Mouse (Mus musculus) MEL (cell line): Measurements from ENCODE around the gene Ccdc188. TPM values are rescaled to one million over a fixed set of nuclear protein-coding genes. Genes with fewer than 3 reads are reported as not detected.

Experiments used
- DNase-seq: peaks from one replicate; pipeline ENCODE4 v3.0.0; 2011; ENCODE audit warnings: low read depth, low spot score
- H3K27ac ChIP-seq: 2 replicates; pipeline ENCODE4 v1.5.1; 2012; ENCODE audit warnings: low read depth, mild to moderate bottlenecking, control low read depth, low read length, moderate library complexity; ENCODE audit not compliant: control insufficient read depth
- H3K27me3 ChIP-seq, 2 experiments: fragments of 150-350 bp in 1 of 2; sonication (generic) in 1 of 2; 2 replicates each; pipeline ENCODE4 v1.6.1; 2012; ENCODE audit warnings: low read length in 2 of 2, mild to moderate bottlenecking in 2 of 2, improper control_type of control experiment in 1 of 2, moderate library complexity in 1 of 2; ENCODE audit not compliant: insufficient read depth in 2 of 2, control insufficient read depth in 1 of 2
- H3K36me3 ChIP-seq, 2 experiments: 2 replicates each; pipeline ENCODE4 v1.6.1; 2012 to 2014; ENCODE audit warnings: low read length in 2 of 2, improper control_type of control experiment in 1 of 2, inconsistent platforms in 1 of 2, mild to moderate bottlenecking in 1 of 2; ENCODE audit not compliant: insufficient read depth in 2 of 2, control insufficient read depth in 1 of 2
- H3K4me1 ChIP-seq, 2 experiments: fragments of 150-350 bp in 1 of 2; sonication (generic) in 1 of 2; 2 replicates each; pipeline ENCODE4 v1.6.1; 2012; ENCODE audit warnings: low read length in 2 of 2, improper control_type of control experiment in 1 of 2, mild to moderate bottlenecking in 1 of 2; ENCODE audit not compliant: insufficient read depth in 2 of 2, control insufficient read depth in 1 of 2
- H3K4me3 ChIP-seq, 2 experiments: fragments of 150-350 bp in 1 of 2; sonication (generic) in 1 of 2; 2 replicates each; pipeline ENCODE4 v1.5.1; 2012; ENCODE audit warnings: low read depth in 2 of 2, low read length in 2 of 2, mild to moderate bottlenecking in 2 of 2, moderate library complexity in 2 of 2, control low read depth in 1 of 2, improper control_type of control experiment in 1 of 2; ENCODE audit not compliant: control insufficient read depth in 1 of 2, insufficient read depth in 1 of 2
- H3K79me2 ChIP-seq: 2 replicates; pipeline ENCODE4 v1.6.1; 2012; ENCODE audit warnings: mild to moderate bottlenecking, low read length, moderate library complexity; ENCODE audit not compliant: control insufficient read depth, poor library complexity, insufficient read depth
- H3K9ac ChIP-seq: 2 replicates; pipeline ENCODE4 v1.6.1; 2012; ENCODE audit warnings: low read depth, mild to moderate bottlenecking, control low read depth, low read length, moderate library complexity; ENCODE audit not compliant: control insufficient read depth, poor library complexity, severe bottlenecking
- H3K9me3 ChIP-seq: fragments of 150-350 bp; sonication (generic); replicated peaks from 2 replicates; pipeline ENCODE4 v1.6.1; 2012; ENCODE audit warnings: mild to moderate bottlenecking, low read length, improper control_type of control experiment, moderate library complexity; ENCODE audit not compliant: insufficient read depth
- CHD1 ChIP-seq: IDR thresholded peaks from 2 replicates; pipeline ENCODE4 v1.6.1; 2012; ENCODE audit warnings: low read depth, mild to moderate bottlenecking, inconsistent platforms, low read length, improper control_type of control experiment
- CHD2 ChIP-seq: IDR thresholded peaks from 2 replicates; pipeline ENCODE4 v1.6.1; 2011; ENCODE audit warnings: low read length, improper control_type of control experiment
- E2F4 ChIP-seq: IDR thresholded peaks from 2 replicates; pipeline ENCODE4 v1.6.1; 2011; ENCODE audit warnings: low read depth, low read length, improper control_type of control experiment, borderline replicate concordance
- ELF1 ChIP-seq: IDR thresholded peaks from 2 replicates; pipeline ENCODE4 v1.6.1; 2014; ENCODE audit warnings: low read depth, mild to moderate bottlenecking, inconsistent platforms, low read length, improper control_type of control experiment, moderate library complexity
- GABPA ChIP-seq: IDR thresholded peaks from 2 replicates; pipeline ENCODE4 v1.6.1; 2012; ENCODE audit warnings: low read depth, mild to moderate bottlenecking, inconsistent platforms, low read length, improper control_type of control experiment, moderate library complexity
- GATA1 ChIP-seq: IDR thresholded peaks from 2 replicates; pipeline ENCODE4 v1.6.1; 2011; ENCODE audit warnings: low read depth, low read length, improper control_type of control experiment
- KAT2A ChIP-seq: conservative IDR thresholded peaks from 2 replicates; pipeline ENCODE4 v1.6.1; 2012; ENCODE audit warnings: low read depth, low read length, improper control_type of control experiment, inconsistent platforms
- MAFK ChIP-seq: IDR thresholded peaks from 2 replicates; pipeline ENCODE4 v1.6.1; 2011; ENCODE audit warnings: low read depth, mild to moderate bottlenecking, low read length, improper control_type of control experiment, borderline replicate concordance
- MAZ ChIP-seq: IDR thresholded peaks from 2 replicates; pipeline ENCODE4 v1.6.1; 2012; ENCODE audit warnings: low read depth, mild to moderate bottlenecking, inconsistent platforms, low read length, improper control_type of control experiment
- MXI1 ChIP-seq: IDR thresholded peaks from 2 replicates; pipeline ENCODE4 v1.6.1; 2011; ENCODE audit warnings: mild to moderate bottlenecking, low read depth, low read length, improper control_type of control experiment
- POLR2A ChIP-seq, 2 experiments: IDR thresholded peaks; 2 replicates each; pipeline ENCODE4 v1.6.1; 2011 to 2012; ENCODE audit warnings: low read length in 2 of 2, mild to moderate bottlenecking in 2 of 2, control low read depth in 1 of 2, improper control_type of control experiment in 1 of 2, low read depth in 1 of 2, moderate library complexity in 1 of 2; ENCODE audit not compliant: control insufficient read depth in 1 of 2, insufficient read depth in 1 of 2, poor library complexity in 1 of 2
- POLR2AphosphoS2 ChIP-seq: IDR thresholded peaks from 2 replicates; pipeline ENCODE4 v1.6.1; 2011; ENCODE audit warnings: low read length, improper control_type of control experiment
- POLR2AphosphoS5 ChIP-seq: IDR thresholded peaks from 2 replicates; pipeline ENCODE4 v1.6.1; 2012; ENCODE audit warnings: low read depth, borderline replicate concordance, mild to moderate bottlenecking, inconsistent platforms, low read length, moderate library complexity, mixed read lengths
- RAD21 ChIP-seq: IDR thresholded peaks from 2 replicates; pipeline ENCODE4 v1.6.1; 2011; ENCODE audit warnings: mild to moderate bottlenecking, low read depth, low read length, improper control_type of control experiment
- RCOR1 ChIP-seq: IDR thresholded peaks from 2 replicates; pipeline ENCODE4 v1.6.1; 2012; ENCODE audit warnings: low read depth, mild to moderate bottlenecking, inconsistent platforms, low read length, improper control_type of control experiment
- SMC3 ChIP-seq: IDR thresholded peaks from 2 replicates; pipeline ENCODE4 v1.6.1; 2011; ENCODE audit warnings: low read depth, low read length, improper control_type of control experiment
- TAL1 ChIP-seq: IDR thresholded peaks from 2 replicates; pipeline ENCODE4 v1.6.1; 2012; ENCODE audit warnings: mild to moderate bottlenecking, inconsistent platforms, low read length, moderate library complexity, mixed read lengths
- TBP ChIP-seq: IDR thresholded peaks from 2 replicates; pipeline ENCODE4 v1.8.0; 2011; ENCODE audit warnings: low read depth, low read length, improper control_type of control experiment
- TCF12 ChIP-seq: IDR thresholded peaks from 2 replicates; pipeline ENCODE4 v1.6.1; 2014; ENCODE audit warnings: low read depth, mild to moderate bottlenecking, inconsistent platforms, low read length, improper control_type of control experiment, moderate library complexity
- USF1 ChIP-seq: IDR thresholded peaks from 2 replicates; pipeline ENCODE4 v1.6.1; 2014; ENCODE audit warnings: low read depth, mild to moderate bottlenecking, inconsistent platforms, low read length, improper control_type of control experiment, moderate library complexity
- USF2 ChIP-seq, 2 experiments: IDR thresholded peaks; 2 replicates each; pipeline ENCODE4 v1.6.1; 2011 to 2012; ENCODE audit warnings: improper control_type of control experiment in 2 of 2, low read length in 2 of 2, borderline replicate concordance in 1 of 2, inconsistent platforms in 1 of 2, low read depth in 1 of 2, mild to moderate bottlenecking in 1 of 2; ENCODE audit not compliant: insufficient read depth in 1 of 2
- ZC3H11A ChIP-seq: IDR thresholded peaks from 2 replicates; pipeline ENCODE4 v1.6.1; 2012; ENCODE audit warnings: low read depth, mild to moderate bottlenecking, inconsistent platforms, low read length, improper control_type of control experiment
- ZKSCAN1 ChIP-seq: IDR thresholded peaks from 2 replicates; pipeline ENCODE4 v1.6.1; 2012; ENCODE audit warnings: low read depth, mild to moderate bottlenecking, inconsistent platforms, low read length, improper control_type of control experiment, moderate library complexity
- ZMIZ1 ChIP-seq: IDR thresholded peaks from 2 replicates; pipeline ENCODE4 v1.6.1; 2012; ENCODE audit warnings: low read depth, mild to moderate bottlenecking, inconsistent platforms, low read length, improper control_type of control experiment, moderate library complexity
- ZNF384 ChIP-seq: IDR thresholded peaks from 2 replicates; pipeline ENCODE4 v1.6.1; 2012; ENCODE audit warnings: low read depth, mild to moderate bottlenecking, inconsistent platforms, low read length, improper control_type of control experiment
- polyA plus RNA-seq, 2 experiments: library from polyadenylated mRNA; stranded (reverse) in 1 of 2; unstranded in 1 of 2; fragments of >175 nt in 1 of 2; fragments of >200 nt in 1 of 2; gene quantifications; 2 replicates each; pipeline versions ENCODE4 v1.2.1 to v1.2.4; 2012; ENCODE audit warnings: low replicate concordance in 2 of 2, low read depth in 1 of 2; ENCODE audit not compliant: insufficient read length in 2 of 2, insufficient read depth in 1 of 2, missing spikeins in 1 of 2
- total RNA-seq: library from RNA; depleted of rRNA; stranded (reverse); fragments of 300-350 nt; gene quantifications from 2 replicates; pipeline ENCODE4 v1.2.3, GENCODE M21; 2012

Gene Ccdc188
- total and polyA plus RNA-seq, 3 experiments: not detected

DNA sequence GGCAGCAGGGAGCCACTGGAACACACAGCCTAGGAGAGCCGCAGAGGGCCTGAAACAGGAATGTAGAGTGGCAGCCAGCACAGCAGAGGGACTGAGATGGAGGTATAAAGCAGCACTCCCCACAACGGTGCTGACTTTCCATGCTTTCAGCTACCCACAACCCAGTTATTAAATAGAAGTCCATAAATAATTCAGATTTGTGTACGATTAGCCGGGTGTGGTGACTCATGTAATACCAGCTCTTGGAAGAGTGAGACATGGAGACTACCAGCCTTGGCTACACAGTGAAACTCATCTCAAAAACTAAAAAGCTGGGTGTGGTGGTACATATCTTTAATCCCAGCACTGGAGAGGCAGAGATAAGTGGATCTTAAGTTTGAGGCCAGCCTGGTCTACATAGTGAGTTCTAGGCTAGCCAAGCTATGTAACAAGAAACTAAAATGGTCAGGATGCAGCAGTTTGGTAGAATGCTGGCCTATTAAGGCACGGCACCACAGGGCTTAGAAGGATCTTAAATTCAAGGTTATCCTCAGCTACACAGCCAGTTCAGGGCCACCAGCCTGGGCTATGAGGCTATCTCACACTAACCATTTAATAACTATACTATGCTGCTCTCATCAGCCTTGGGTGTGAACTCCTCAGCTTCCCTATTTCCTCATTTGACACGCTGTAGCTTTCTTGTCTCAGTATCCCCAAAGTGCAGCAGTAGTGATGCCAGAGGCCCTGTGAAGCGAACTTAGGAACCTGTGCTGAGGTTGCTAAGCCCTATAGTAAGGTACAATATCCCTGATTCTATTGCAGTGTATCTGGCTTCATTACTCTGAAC is 19.2 kb downstream of the Ccdc188 start (continued):
- TF ChIP-seq USF1 (no peak), POLR2AphosphoS2 (peak; percentile 66), CHD2 (no peak)

- no peak for TF ChIP-seq RAD21
- no peak for TF ChIP-seq POLR2AphosphoS5
- no peak for TF ChIP-seq ZKSCAN1
- no peak for TF ChIP-seq CHD2
- 0 out of 2 replicates have a peak, but pooled peaks have one; percentile 36 for TF ChIP-seq POLR2AphosphoS2
- TF ChIP-seq USF1: no peak
- no peak overlapping the region for H3K27ac ChIP-seq
- H3K79me2 ChIP-seq: peaks cover 23% of the 10 kb centered on the region
- no peaks in the 10 kb centered on the region for H3K9me3 ChIP-seq
- H3K27me3 ChIP-seq: no peaks in the 10 kb centered on the region
- peaks cover 25 to 48% of the 10 kb centered on the region in 2 experiments for H3K36me3 ChIP-seq
- peaks cover 0 to 3% of the 10 kb centered on the region in 2 experiments; a peak in 2 of 4 replicates for H3K4me1 ChIP-seq
- DNase-seq: no peak
- no peak overlapping the region for H3K9ac ChIP-seq
- H3K4me3 ChIP-seq: no peak overlapping the region
Observed at GRCm38 (mm10) chr16:18241581-18241980, 23.9 kb downstream of the Ccdc188 start.

- H3K27ac ChIP-seq: peak overlapping the region; percentile 84
- no peaks in the 10 kb centered on the region for H3K27me3 ChIP-seq
- H3K36me3 ChIP-seq: peaks cover 43% of the 10 kb centered on the region in 2 experiments
- H3K79me2 ChIP-seq: peaks cover 67% of the 10 kb centered on the region
- H3K4me3 ChIP-seq: peak overlapping the region; percentile 69 to 90
- H3K9ac ChIP-seq: peak overlapping the region; percentile 99
- H3K4me1 ChIP-seq: peaks cover 4 to 18% of the 10 kb centered on the region in 2 experiments; a peak in 3 of 4 replicates
- peak; percentile 70 for DNase-seq
- no peaks in the 10 kb centered on the region for H3K9me3 ChIP-seq
- TF ChIP-seq KAT2A (no peak), POLR2A (IDR thresholded peaks at IDR 0.05; ENCODE audit: control insufficient read depth in 1 of 2, insufficient read depth in 1 of 2, low read depth in 1 of 2, low read length in 2 of 2, poor library complexity in 1 of 2) (no peak), SMC3 (no peak), RCOR1 (no peak), USF2 (IDR thresholded peaks at IDR 0.05; ENCODE audit: borderline replicate concordance in 1 of 2, insufficient read depth in 1 of 2, low read depth in 1 of 2, low read length in 2 of 2) (no peak), CHD1 (peak; percentile 92; the same call in 1 of the 2 replicates), MAZ (no peak), TAL1 (no peak), TCF12 (no peak), MAFK (no peak), GABPA (no peak), E2F4 (peak; percentile 34; the same call in 1 of the 2 replicates), ZKSCAN1 (no peak), ZC3H11A (no peak), ZNF384 (peak; percentile 95), TBP (no peak), ZMIZ1 (no peak; the same call in 1 of the 2 replicates), CHD2 (no peak), MXI1 (peak; percentile 81; the same call in 1 of the 2 replicates), ELF1 (no peak), GATA1 (peak; percentile 18; the same call in 1 of the 2 replicates)
Observed at GRCm38 (mm10) chr16:18247521-18248399, 30.1 kb downstream of the Ccdc188 start.
